Mouse (Mus musculus) ovary, postnatal 14 days (tissue): ENCODE results near the gene Odf3l1.

Experiments
- DNase-seq: peaks from one replicate; pipeline ENCODE4 v3.0.0; 2022; ENCODE audit warnings: low spot score

Gene Odf3l1

GRCm38 (mm10) chr9:56881539-56882082 lies 17.1 kb upstream of the Odf3l1 start:
- no peak for DNase-seq

GRCm38 (mm10) chr9:56880790-56881189 lies 16.3 kb upstream of the Odf3l1 start:
- no peak for DNase-seq

- no peak for DNase-seq
These were observed 12.8 kb upstream of the Odf3l1 start for GRCm38 (mm10) chr9:56877284-56877683.

GRCm38 (mm10) chr9:56876784-56877183 lies 12.3 kb upstream of the Odf3l1 start:
- DNase-seq: peak; percentile 36

GRCm38 (mm10) chr9:56873097-56873496 lies 8.6 kb upstream of the Odf3l1 start:
- no peak for DNase-seq

- DNase-seq: no peak
These were observed 7.8 kb upstream of the Odf3l1 start for GRCm38 (mm10) chr9:56872105-56872903.

- DNase-seq: no peak
These were observed 6.7 kb upstream of the Odf3l1 start for GRCm38 (mm10) chr9:56871191-56871590.

GRCm38 (mm10) chr9:56870778-56871177 lies 6.3 kb upstream of the Odf3l1 start:
- DNase-seq: no peak

- DNase-seq: no peak
These were observed 5.1 kb upstream of the Odf3l1 start for GRCm38 (mm10) chr9:56869552-56869951.

GRCm38 (mm10) chr9:56868292-56868691 lies 3.8 kb upstream of the Odf3l1 start:
- no peak for DNase-seq

- no peak for DNase-seq
These were observed 2.0 kb upstream of the Odf3l1 start for GRCm38 (mm10) chr9:56866430-56866829.

- no peak for DNase-seq
These were observed 1.4 kb upstream of the Odf3l1 start for GRCm38 (mm10) chr9:56865673-56866400.

- no peak for DNase-seq
These were observed 353 bp upstream of the Odf3l1 start, which contains the start of gene Cspg4 for GRCm38 (mm10) chr9:56864832-56865231. Cspg4 (plus strand) TSS chr9:56865033.

GRCm38 (mm10) chr9:56862863-56863262 lies 1.6 kb downstream of the Odf3l1 start:
- no peak for DNase-seq

GRCm38 (mm10) chr9:56860486-56861269 lies 3.8 kb downstream of the Odf3l1 start:
- no peak for DNase-seq

GRCm38 (mm10) chr9:56860035-56860434 lies 4.4 kb downstream of the Odf3l1 start:
- DNase-seq: no peak

GRCm38 (mm10) chr9:56857463-56857862 lies 7.0 kb downstream of the Odf3l1 start:
- no peak for DNase-seq

- no peak for DNase-seq
These were observed 12.7 kb downstream of the Odf3l1 start for GRCm38 (mm10) chr9:56851778-56852177.

GRCm38 (mm10) chr9:56850905-56851252 lies 13.6 kb downstream of the Odf3l1 start:
- DNase-seq: no peak

- no peak for DNase-seq
These were observed 14.2 kb downstream of the Odf3l1 start for GRCm38 (mm10) chr9:56850128-56850904.

- DNase-seq: peak; percentile 49
These were observed 17.0 kb downstream of the Odf3l1 start for GRCm38 (mm10) chr9:56847523-56847922.

GRCm38 (mm10) chr9:56844644-56845043 lies 19.8 kb downstream of the Odf3l1 start:
- DNase-seq: no peak
